Mouse (Mus musculus): ENCODE data around the gene Bub1b.

Bub1b gene

DNA sequence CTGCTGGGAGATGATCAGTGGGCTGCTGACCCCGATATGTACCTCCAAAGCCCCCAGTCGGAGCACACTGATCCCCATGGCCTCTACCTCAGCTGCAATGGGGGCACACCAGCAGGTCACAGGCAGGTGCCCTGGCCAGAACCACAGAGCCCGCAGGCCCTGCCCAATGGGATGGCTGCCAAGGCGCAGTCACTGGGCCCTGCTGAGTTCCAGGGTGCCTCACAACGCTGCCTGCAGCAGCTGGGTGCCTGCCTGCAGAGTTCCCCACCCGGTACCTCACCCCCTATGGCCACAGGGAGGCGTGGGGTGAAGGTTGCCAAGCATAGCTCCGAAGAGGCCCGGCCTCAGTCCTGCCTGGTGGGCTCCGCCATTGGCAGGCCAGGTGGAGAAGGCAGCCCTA is 91.9 kb downstream of the Bub1b start:
- in situ Hi-C loops (cut with MboI; ENCODE audit: unreplicated experiment in 2 of 2) = loop anchor here in 1 of 2 experiments (5.0 to 10.0 kb wide), 2 partner anchors 48 to 205 kb away; no protein-coding TSS in a partner anchor
